Mouse (Mus musculus): ENCODE measurements around the gene Grin2a.

DNA sequence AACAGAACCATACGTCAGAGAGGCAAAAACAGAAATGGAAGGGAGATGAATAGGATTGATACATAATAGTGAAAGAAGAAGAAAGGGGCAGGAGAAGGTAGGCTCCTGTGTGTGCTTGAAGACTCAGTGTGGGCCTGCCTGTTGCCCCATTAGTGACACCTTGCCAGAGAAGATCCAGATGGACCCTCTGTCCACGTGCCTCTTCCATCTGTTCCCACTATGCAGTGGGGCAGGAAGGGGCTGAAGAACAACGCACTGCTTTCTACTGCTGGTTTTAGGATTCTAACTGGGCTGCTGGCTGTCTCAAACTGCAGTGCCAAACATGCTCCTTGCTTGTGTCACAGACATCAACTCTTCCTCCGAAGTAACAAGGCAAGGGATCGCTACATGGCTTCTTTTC is 391.4 kb downstream of the Grin2a start:
- no peak for TF ChIP-seq CTCF (IDR thresholded peaks at IDR 0.05; ENCODE audit: low read depth)
- TF ChIP-seq EP300 (IDR thresholded peaks at IDR 0.05; ENCODE audit: low read depth) = no peak

All from liver, embryonic 14.5 days (tissue).